Mouse (Mus musculus) right cerebral cortex, postnatal 4 days (tissue): ENCODE results near the gene Rbfox2.

ENCODE experiments used
- DNase-seq: peaks from one replicate; pipeline ENCODE4 v3.0.0-alpha.2; 2022

The Rbfox2 gene

GRCm38 (mm10) chr15:77268415-77268814 lies 38.4 kb downstream of the Rbfox2 start:
- no peak for DNase-seq

GRCm38 (mm10) chr15:77265318-77265717 lies 41.5 kb downstream of the Rbfox2 start:
- DNase-seq: no peak

DNA sequence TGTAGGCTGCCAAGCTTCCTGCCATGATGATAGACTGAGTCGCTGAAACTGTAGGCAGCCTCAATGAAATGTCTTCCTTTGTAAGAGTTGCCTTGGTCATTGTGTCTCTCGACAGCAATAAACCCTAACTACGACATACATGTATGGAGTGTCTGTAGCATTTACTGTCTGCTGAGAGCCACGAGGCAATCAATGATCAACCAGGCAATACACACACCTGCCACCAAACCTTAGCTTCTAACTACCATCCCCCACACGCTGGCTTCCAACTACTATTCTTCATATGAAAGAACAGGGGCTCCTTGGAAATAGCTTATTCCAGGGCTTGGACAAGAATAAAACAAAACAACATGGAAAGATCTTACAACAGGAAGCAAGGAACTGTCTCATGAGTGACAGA lies 42.5 kb downstream of the Rbfox2 start:
- DNase-seq: no peak

GRCm38 (mm10) chr15:77262782-77263181 lies 44.0 kb downstream of the Rbfox2 start:
- no peak for DNase-seq

DNA sequence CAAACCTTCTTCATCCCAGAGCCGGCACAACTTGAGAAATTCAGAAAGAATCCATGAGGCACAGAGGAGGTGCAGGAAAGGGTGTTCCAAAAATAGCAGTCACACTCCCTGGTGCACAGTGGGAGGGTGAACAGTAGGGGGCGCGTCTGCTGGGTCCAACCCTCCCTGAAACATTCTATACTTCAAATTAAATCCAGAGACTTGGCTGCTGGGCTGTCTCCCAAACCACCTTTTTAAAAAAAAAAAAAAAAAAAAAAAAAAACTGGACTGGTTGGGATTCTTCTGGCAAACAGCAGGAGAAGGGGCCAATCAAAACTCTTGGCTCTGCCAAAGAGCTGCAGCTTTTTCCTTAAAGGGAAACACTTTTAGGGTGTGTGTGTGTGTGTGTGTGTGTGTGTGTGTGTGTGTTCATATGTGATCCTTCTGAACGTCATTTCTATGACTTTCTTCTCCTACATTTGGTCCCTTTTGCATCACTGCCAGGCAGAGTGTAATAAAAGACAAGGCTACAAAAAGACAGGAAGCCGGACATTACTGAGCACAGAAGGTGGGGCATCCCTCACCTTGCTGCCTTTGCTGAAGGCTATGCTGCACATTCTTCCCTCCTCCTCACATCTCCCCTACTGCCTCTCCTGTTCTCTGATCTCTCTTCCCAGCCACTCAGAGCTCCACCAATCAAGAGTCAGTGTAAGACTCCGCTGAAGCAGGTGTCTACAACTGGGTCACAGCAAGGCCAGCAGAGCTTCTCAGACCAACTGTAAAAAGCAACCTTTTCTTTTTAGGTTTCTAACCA lies 49.2 kb downstream of the Rbfox2 start:
- peak; percentile 57 for DNase-seq

- DNase-seq: no peak
Measured at GRCm38 (mm10) chr15:77256782-77257181, 50.0 kb downstream of the Rbfox2 start.

DNA sequence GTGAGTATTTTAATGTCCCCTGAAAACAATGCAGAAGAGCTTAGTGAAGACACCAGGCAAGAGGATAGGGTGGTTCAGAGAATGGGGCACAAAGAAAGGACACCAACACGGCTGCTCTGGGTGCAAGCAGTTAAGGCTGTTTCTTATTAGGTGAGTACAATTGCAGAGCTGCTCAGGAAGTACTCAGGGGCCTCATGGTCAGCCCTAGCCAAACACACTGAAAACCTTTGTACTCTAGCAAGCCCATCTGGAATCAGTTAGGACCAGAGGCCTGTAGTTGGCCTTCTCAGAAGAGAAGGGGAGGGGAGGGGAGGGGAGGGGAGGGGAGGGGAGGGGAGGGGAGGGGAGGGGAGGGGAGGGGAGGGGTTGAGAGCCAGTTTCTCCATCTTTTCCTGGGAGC lies 52.2 kb downstream of the Rbfox2 start:
- no peak for DNase-seq

- DNase-seq: peak; percentile 33
Measured at GRCm38 (mm10) chr15:77254128-77254527, 52.7 kb downstream of the Rbfox2 start.

DNA sequence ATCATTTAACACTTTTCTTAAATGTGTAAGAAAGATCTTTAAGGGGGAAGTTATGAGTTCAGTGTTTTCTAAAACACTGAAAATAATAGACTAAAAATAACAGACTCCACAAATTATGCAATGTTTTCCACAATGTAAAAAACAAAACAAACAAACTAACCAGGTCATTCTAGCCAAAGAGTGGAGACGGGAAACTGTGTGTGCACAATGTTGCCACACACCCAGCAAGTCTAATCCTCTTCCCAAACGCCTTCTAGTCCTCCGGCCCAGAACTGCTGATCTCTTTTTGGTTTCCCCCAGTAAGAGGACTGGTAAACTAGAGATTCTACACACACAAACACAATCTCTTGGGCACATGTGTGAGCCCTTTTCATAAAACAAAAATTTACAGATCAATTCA lies 55.1 kb downstream of the Rbfox2 start:
- no peak for DNase-seq

GRCm38 (mm10) chr15:77250806-77251205 lies 56.0 kb downstream of the Rbfox2 start:
- DNase-seq: no peak

DNA sequence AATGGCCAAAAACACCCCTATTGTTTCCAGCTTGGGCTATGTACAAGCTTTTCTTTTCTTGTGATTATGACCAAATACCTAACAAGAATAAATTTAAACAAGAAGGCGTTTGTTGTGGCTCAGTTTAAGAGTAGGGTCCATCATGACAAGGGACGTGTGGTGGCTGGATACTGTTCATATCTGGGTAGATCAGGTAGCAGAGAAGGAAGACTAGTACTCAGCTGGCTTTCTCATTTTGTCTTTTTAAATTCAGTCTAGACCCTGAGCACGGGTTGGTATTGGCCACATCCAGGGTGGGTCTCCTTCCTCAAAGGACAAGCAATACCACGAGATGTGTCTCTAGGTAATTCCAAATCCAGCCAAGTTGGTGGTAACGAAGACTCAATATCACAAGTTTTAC lies 57.4 kb downstream of the Rbfox2 start:
- DNase-seq: no peak

- DNase-seq: peak; percentile 59
Measured at GRCm38 (mm10) chr15:77245418-77246365, 61.1 kb downstream of the Rbfox2 start.

GRCm38 (mm10) chr15:77244634-77245033 lies 62.2 kb downstream of the Rbfox2 start:
- DNase-seq: no peak

- no peak for DNase-seq
Measured at GRCm38 (mm10) chr15:77243876-77244560, 62.8 kb downstream of the Rbfox2 start.

- no peak for DNase-seq
Measured at GRCm38 (mm10) chr15:77240607-77241006, 66.2 kb downstream of the Rbfox2 start.

- DNase-seq: no peak
Measured at GRCm38 (mm10) chr15:77239564-77239963, 67.2 kb downstream of the Rbfox2 start.

GRCm38 (mm10) chr15:77237661-77238060 lies 69.1 kb downstream of the Rbfox2 start:
- DNase-seq: no peak

GRCm38 (mm10) chr15:77236055-77236567 lies 70.7 kb downstream of the Rbfox2 start:
- no peak for DNase-seq

- no peak for DNase-seq
Measured at GRCm38 (mm10) chr15:77235551-77235950, 71.3 kb downstream of the Rbfox2 start.

DNA sequence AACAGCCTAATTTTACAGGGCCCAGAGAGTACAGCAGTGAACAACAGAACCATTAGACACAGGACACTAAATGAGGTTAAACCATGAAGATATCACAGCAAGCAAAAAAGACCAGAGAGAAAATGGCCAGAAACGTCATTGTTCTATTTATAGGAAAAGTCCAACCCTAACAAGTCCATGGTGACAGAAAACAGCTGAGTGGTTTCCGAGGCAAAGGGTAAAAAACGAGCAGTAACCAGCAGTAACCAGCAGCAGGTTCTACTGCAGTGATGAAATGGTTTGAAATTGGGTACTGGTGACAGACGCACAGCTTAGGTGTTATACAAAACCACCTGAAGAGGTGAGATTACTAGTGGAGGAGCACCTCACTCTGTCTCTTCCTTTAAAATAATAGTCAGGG lies 72.5 kb downstream of the Rbfox2 start:
- DNase-seq: no peak

DNA sequence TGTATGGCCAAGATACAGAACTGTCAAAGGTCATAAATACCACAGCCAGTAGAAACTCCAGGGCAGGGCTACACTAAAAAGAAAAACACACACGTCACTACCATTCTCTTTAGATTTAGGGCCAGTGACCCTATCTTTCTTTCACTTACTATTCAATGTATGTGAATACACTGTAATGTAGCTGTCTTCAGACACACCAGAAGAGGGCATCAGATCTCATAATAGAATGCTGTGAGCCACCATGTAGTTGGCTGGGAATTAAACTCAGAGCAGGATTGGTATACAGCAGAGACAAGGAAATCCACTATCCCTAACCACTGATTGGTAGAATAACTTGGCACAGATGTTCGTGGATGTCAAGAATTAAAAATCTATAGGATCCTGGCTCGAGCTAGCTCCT lies 76.7 kb downstream of the Rbfox2 start:
- DNase-seq: no peak

DNA sequence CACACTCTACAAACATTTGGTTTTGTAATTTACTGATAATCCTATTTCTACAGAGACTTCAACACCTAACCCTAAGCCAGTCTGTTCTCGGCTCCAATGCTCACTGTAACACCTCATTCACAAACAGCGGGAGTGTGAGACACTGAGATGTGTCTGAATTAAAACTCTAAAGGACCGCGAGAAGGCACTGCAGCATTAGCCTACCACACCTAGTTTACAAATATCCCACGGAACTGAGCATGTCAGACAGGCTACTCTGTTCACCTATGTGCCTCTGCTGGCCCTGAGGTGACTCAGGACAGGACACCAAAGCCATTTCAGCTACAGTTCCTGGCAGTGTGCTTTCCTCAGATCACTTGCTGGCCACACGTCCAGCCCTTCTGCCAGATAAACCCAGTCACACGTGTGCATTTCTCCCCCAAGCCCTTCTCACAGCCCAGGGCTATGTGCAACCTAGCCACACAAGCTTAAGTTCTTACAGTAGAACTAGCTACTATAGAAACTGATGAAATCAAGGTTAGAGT lies 79.9 kb downstream of the Rbfox2 start:
- DNase-seq: no peak

GRCm38 (mm10) chr15:77225858-77226257 lies 80.9 kb downstream of the Rbfox2 start:
- DNase-seq: no peak
